27 mouse cellular contexts compared by ENCODE assay signal in genomic region chr4:135706045-135706444, GRCm38 (mm10). TPM values are rescaled to one million over a fixed set of nuclear protein-coding genes. Genes with fewer than 3 reads are reported as not detected.
DNase-seq lines count a peak whose midpoint lies in the region; ATAC-seq and TF ChIP-seq lines count a peak whose summit lies in the region.
"Had no signal": no experiment of that assay in that cellular context is flagged by ENCODE, and none has a peak within 500 bp of the region (broad histone marks: within the 10 kb centered on the region; RNA-seq: fewer than 3 reads in every experiment).

No protein-coding gene starts in this region.

- H3K36me3 ChIP-seq in liver, embryonic 16.5 days (ENCODE audit: control insufficient read depth, insufficient read depth), result no peaks in the 10 kb centered on the region
- H3K36me3 ChIP-seq in intestine, embryonic 16.5 days (ENCODE audit: control insufficient read depth, insufficient read depth, low read length), result no peaks in the 10 kb centered on the region
- peaks cover 19% of the 10 kb centered on the region for H3K36me3 ChIP-seq in small intestine, adult 2 months (ENCODE audit: control insufficient read depth, insufficient read depth, low read length)
- H3K36me3 ChIP-seq: G1E; hindbrain, embryonic 12.5 days; hindbrain, embryonic 15.5 days had no signal

- H3K9me3 ChIP-seq in liver, embryonic 16.5 days (replicated peaks; ENCODE audit: control insufficient read depth, low read length), result no peaks in the 10 kb centered on the region
- no peaks in the 10 kb centered on the region for H3K9me3 ChIP-seq in intestine, embryonic 16.5 days (ENCODE audit: control insufficient read depth, low read length)
- H3K9me3 ChIP-seq: G1E; hindbrain, embryonic 12.5 days; hindbrain, embryonic 15.5 days had no signal

- no peak for TF ChIP-seq POLR2A in small intestine, adult 2 months (IDR thresholded peaks at IDR 0.05; ENCODE audit: low read depth, low read length)

- H3K27me3 ChIP-seq in liver, embryonic 16.5 days (ENCODE audit: control insufficient read depth, insufficient read depth, low read depth, low read length), result no peaks in the 10 kb centered on the region
- no peaks in the 10 kb centered on the region for H3K27me3 ChIP-seq in intestine, embryonic 16.5 days (replicated peaks; ENCODE audit: control insufficient read depth, insufficient read depth, low read length)
- no peaks in the 10 kb centered on the region for H3K27me3 ChIP-seq in small intestine, adult 2 months (ENCODE audit: control insufficient read depth, insufficient read depth, low read length)
- H3K27me3 ChIP-seq: hindbrain, embryonic 12.5 days; hindbrain, embryonic 15.5 days; Patski had no signal

- ATAC-seq in liver, embryonic 16.5 days (ENCODE audit: low read depth), result peak; percentile 52
- peak; percentile 60 for ATAC-seq in intestine, embryonic 16.5 days
- ATAC-seq in erythroid progenitor cell, adult 5-6 weeks (replicated peaks; ENCODE audit: low FRiP score, poor library complexity, severe bottlenecking), result no peak
- ATAC-seq: forebrain, embryonic 14.5 days; forebrain, postnatal 0 days; Patski had no signal

- H3K9ac ChIP-seq in liver, embryonic 16.5 days (ENCODE audit: low read depth, low read length), result no peak overlapping the region
- no peak overlapping the region for H3K9ac ChIP-seq in intestine, embryonic 16.5 days (ENCODE audit: low read depth, low read length)
- H3K9ac ChIP-seq: forebrain, postnatal 0 days; hindbrain, embryonic 12.5 days; hindbrain, embryonic 15.5 days had no signal

- no peak overlapping the region for H3K4me2 ChIP-seq in liver, embryonic 16.5 days (ENCODE audit: low read depth, low read length)
- no peak overlapping the region for H3K4me2 ChIP-seq in intestine, embryonic 16.5 days (ENCODE audit: low read depth, low read length)
- H3K4me2 ChIP-seq: heart, embryonic 11.5 days; hindbrain, embryonic 12.5 days; hindbrain, embryonic 15.5 days had no signal

- H3K27ac ChIP-seq in liver, embryonic 16.5 days (ENCODE audit: low read length), result no peak overlapping the region
- no peak overlapping the region for H3K27ac ChIP-seq in intestine, embryonic 16.5 days (ENCODE audit: low read length)
- H3K27ac ChIP-seq in small intestine, adult 2 months (ENCODE audit: insufficient read depth, low read depth, low read length), result peak overlapping the region; percentile 95
- H3K27ac ChIP-seq: gastrocnemius, adult 2 months; hindbrain, embryonic 12.5 days; hindbrain, embryonic 15.5 days had no signal

- 58% methylated on average over 6 of the region's 6 CpGs for whole genome bisulfite sequencing in liver, embryonic 16.5 days (ENCODE audit: insufficient replicate concordance)
- 79% methylated on average over 6 of the region's 6 CpGs for WGBS in intestine, embryonic 16.5 days
- 38% methylated on average over 6 of the region's 6 CpGs for WGBS in small intestine, adult 2 months

- no peak for DNase-seq in liver
- DNase-seq in adrenal gland, postnatal 36 days, result no peak
- DNase-seq: adrenal gland, postnatal 10 days; B cell, adult 2 months; cerebellum, adult 11 months; cerebellum, adult 2 months; cerebellum, adult 9-11 months; forebrain, postnatal 0 days; gastrocnemius, adult 2 months; gastrocnemius, postnatal 14 days; heart, adult 11 months had no signal

- TF ChIP-seq CTCF in small intestine, adult 2 months (IDR thresholded peaks at IDR 0.05; ENCODE audit: extremely low read depth, insufficient read length, insufficient replicate concordance, low read depth, low read length), result no peak

- H3K4me1 ChIP-seq in liver, embryonic 16.5 days (ENCODE audit: control insufficient read depth, low read depth, low read length), result peaks cover 5% of the 10 kb centered on the region
- no peaks in the 10 kb centered on the region; the same call in 1 of the 2 replicates for H3K4me1 ChIP-seq in intestine, embryonic 16.5 days (ENCODE audit: control insufficient read depth, insufficient read depth, low read length)
- H3K4me1 ChIP-seq in small intestine, adult 2 months (ENCODE audit: control insufficient read depth, insufficient read depth, insufficient read length, low read length), result peaks cover 35% of the 10 kb centered on the region
- H3K4me1 ChIP-seq: hindbrain, embryonic 15.5 days had no signal

- H3K4me3 ChIP-seq in liver, embryonic 16.5 days (ENCODE audit: low read depth, low read length), result no peak overlapping the region
- no peak overlapping the region for H3K4me3 ChIP-seq in intestine, embryonic 16.5 days (ENCODE audit: low read length)
- H3K4me3 ChIP-seq in small intestine, adult 2 months (ENCODE audit: low read depth, low read length), result no peak overlapping the region
- H3K4me3 ChIP-seq: gastrocnemius, adult 2 months; hindbrain, embryonic 12.5 days; hindbrain, embryonic 15.5 days had no signal

RNA-seq across cellular contexts. Expression of gene Ifnlr1, which starts 20.0 kb away (rescaled TPM):
- 0.19 and 0.31 TPM in 2 replicates for polyA plus RNA-seq in liver, embryonic 16.5 days (2015; fragmentation: Nextera tagmentation; extraction: Ambion mirVana)
- 4.3 and 5.2 TPM in 2 replicates for polyA plus RNA-seq in intestine, embryonic 16.5 days (2015; fragmentation: Nextera tagmentation; extraction: Ambion mirVana)
- polyA plus RNA-seq in small intestine, adult 2 months (2012; rRNA removed), result 4.9 and 11.4 TPM in 2 replicates
- total RNA-seq in adrenal gland, postnatal 36 days (2021), result under 1 TPM; 0.07 to 0.10 TPM
- not detected in 2 replicates for total RNA-seq in erythroid progenitor cell, adult 5-6 weeks (2015; ENCODE audit: low replicate concordance)
- total RNA-seq in erythroid progenitor cell, adult 5-6 weeks (2017; ENCODE audit: low replicate concordance), result 0.26 TPM in 1 of 2 replicates, not detected in the other
- polyA plus RNA-seq: G1E had no signal

RNA-seq across cellular contexts. Expression of gene Il22ra1, which starts 21.9 kb away (rescaled TPM):
- polyA plus RNA-seq in liver, embryonic 16.5 days (2015; fragmentation: Nextera tagmentation; extraction: Ambion mirVana), result 0.34 and 0.50 TPM in 2 replicates
- polyA plus RNA-seq in intestine, embryonic 16.5 days (2015; fragmentation: Nextera tagmentation; extraction: Ambion mirVana), result 6.6 and 7.9 TPM in 2 replicates
- 62.3 and 171 TPM in 2 replicates for polyA plus RNA-seq in small intestine, adult 2 months (2012; rRNA removed)
- 1 to 10 TPM in 1 of 2 experiments, under 1 TPM in 1; 0.17 to 1.9 TPM for total RNA-seq in adrenal gland, postnatal 36 days (2021)
- total RNA-seq in erythroid progenitor cell, adult 5-6 weeks (2015; ENCODE audit: low replicate concordance), result not detected in 2 replicates
- 0.64 and 3.6 TPM in 2 replicates for total RNA-seq in erythroid progenitor cell, adult 5-6 weeks (2017; ENCODE audit: low replicate concordance)
- total RNA-seq: CH12.LX; gastrocnemius, adult 2 months; hematopoietic stem cell, adult 5-6 weeks had no signal
- polyA plus RNA-seq: cerebellum, adult 2 months; embryonic facial prominence, embryonic 11.5 days; forebrain, embryonic 11.5 days; forebrain, embryonic 14.5 days; forebrain, postnatal 0 days; G1E; heart, embryonic 11.5 days; heart, embryonic 14.5 days; heart, postnatal 0 days; hindbrain, embryonic 12.5 days; hindbrain, embryonic 15.5 days; Patski had no signal

RNA-seq across cellular contexts. Expression of gene Myom3, which starts 53.5 kb away (rescaled TPM):
- polyA plus RNA-seq in liver, embryonic 16.5 days (2015; fragmentation: Nextera tagmentation; extraction: Ambion mirVana), result 0.35 and 0.72 TPM in 2 replicates
- polyA plus RNA-seq in intestine, embryonic 16.5 days (2015; fragmentation: Nextera tagmentation; extraction: Ambion mirVana), result 0.88 and 1.1 TPM in 2 replicates
- polyA plus RNA-seq in small intestine, adult 2 months (2012; rRNA removed), result 0.56 and 1.1 TPM in 2 replicates
- under 1 TPM; 0.16 to 0.33 TPM for total RNA-seq in adrenal gland, postnatal 36 days (2021)
- total RNA-seq in erythroid progenitor cell, adult 5-6 weeks (2015; ENCODE audit: low replicate concordance), result not detected in 2 replicates
- total RNA-seq in erythroid progenitor cell, adult 5-6 weeks (2017; ENCODE audit: low replicate concordance), result not detected in 2 replicates
- total RNA-seq: hematopoietic stem cell, adult 5-6 weeks had no signal
- polyA plus RNA-seq: forebrain, embryonic 11.5 days; G1E; heart, embryonic 11.5 days had no signal
